Mouse (Mus musculus): ENCODE measurements around the gene Aspdh.

- TF ChIP-seq POLR2A (IDR thresholded peaks at IDR 0.05; ENCODE audit: low read depth, low read length), result no peak
- no peak for TF ChIP-seq CTCF (IDR thresholded peaks at IDR 0.05; ENCODE audit: borderline replicate concordance, insufficient read depth, low read length)
These were observed 8.9 kb upstream of the Aspdh start for GRCm38 (mm10) chr7:44456302-44456701.

Data from embryonic fibroblast, embryonic 13.5 days (primary cell).